In genomic region chr11:44399763-44400162, GRCm38 (mm10) we compare ENCODE assay signal across 9 mouse cellular contexts. TPM values are rescaled to one million over a fixed set of nuclear protein-coding genes. Genes with fewer than 3 reads are reported as not detected.
A peak's percentile ranks its signal among the peaks of the same experiment; 100 is the strongest.
DNase-seq lines count a peak whose midpoint lies in the region; ATAC-seq and TF ChIP-seq lines count a peak whose summit lies in the region.
"Had no signal": no experiment of that assay in that cellular context is flagged by ENCODE, and none has a peak within 500 bp of the region (broad histone marks: within the 10 kb centered on the region; RNA-seq: fewer than 3 reads in every experiment).

TSS of gene Il12b (plus strand) at chr11:44400063.

- peaks cover 5% of the 10 kb centered on the region; the same call in 1 of the 2 replicates for H3K27me3 ChIP-seq in forebrain, embryonic 10.5 days (ENCODE audit: poor library complexity, severe bottlenecking)
- H3K27me3 ChIP-seq in intestine, embryonic 15.5 days (replicated peaks): no peaks in the 10 kb centered on the region
- H3K27me3 ChIP-seq in myocyte (ENCODE audit: control insufficient read depth, insufficient read depth, insufficient read length): no peaks in the 10 kb centered on the region

- DNase-seq in layer of hippocampus, adult 2 months (ENCODE audit: low spot score in 2 of 2): no peak
- no peak for DNase-seq in layer of hippocampus, postnatal 14 days (ENCODE audit: low spot score in 2 of 2)
- DNase-seq in forebrain, embryonic 10.5 days (ENCODE audit: extremely low spot score, low spot score): no peak
- no peak for DNase-seq in embryo, embryonic 10.5 days (ENCODE audit: low spot score)
- no peak for DNase-seq in urinary bladder, postnatal 14 days (ENCODE audit: low spot score)
- no peak for DNase-seq in left cerebral cortex, postnatal 14 days (ENCODE audit: low spot score in 2 of 2)
- DNase-seq: cerebellum, adult 2 months had no signal

- peak within 1 kb of the TSS; percentile 37; the same call in 1 of the 2 replicates for H3K9ac ChIP-seq in intestine, embryonic 15.5 days

- peak within 1 kb of the TSS; percentile 72 for H3K4me2 ChIP-seq in intestine, embryonic 15.5 days (replicated peaks)
- H3K4me2 ChIP-seq in myocyte (ENCODE audit: low read depth): peak within 1 kb of the TSS; percentile 60

- H3K79me2 ChIP-seq in myocyte (ENCODE audit: control insufficient read depth, insufficient read depth): no peaks in the 10 kb centered on the region

- H3K4me1 ChIP-seq in forebrain, embryonic 10.5 days: peaks cover 4% of the 10 kb centered on the region; the same call in 1 of the 2 replicates
- H3K4me1 ChIP-seq in intestine, embryonic 15.5 days (replicated peaks): no peaks in the 10 kb centered on the region

- H3ac ChIP-seq in myocyte (ENCODE audit: control insufficient read depth, insufficient read length): no peak within 1 kb of the TSS

- intact Hi-C loops in left cerebral cortex, postnatal 14 days (cut with DNase I): loop anchor here (2.0 kb wide), 1 partner anchor 51 kb away; no protein-coding TSS in a partner anchor

- ATAC-seq in intestine, embryonic 15.5 days: no peak

- no peaks in the 10 kb centered on the region for H3K9me3 ChIP-seq in forebrain, embryonic 10.5 days
- no peaks in the 10 kb centered on the region for H3K9me3 ChIP-seq in intestine, embryonic 15.5 days

- peak within 1 kb of the TSS; percentile 27; the same call in 1 of the 2 replicates for H3K4me3 ChIP-seq in layer of hippocampus, adult 2 months
- H3K4me3 ChIP-seq in forebrain, embryonic 10.5 days: peak within 1 kb of the TSS; percentile 52
- peak within 1 kb of the TSS; percentile 33 for H3K4me3 ChIP-seq in intestine, embryonic 15.5 days (replicated peaks)
- no peak within 1 kb of the TSS for H3K4me3 ChIP-seq in myocyte

- TF ChIP-seq POLR2A in myocyte (IDR thresholded peaks at IDR 0.05; ENCODE audit: insufficient read length, low read depth): no peak

- 76% methylated on average over 6 of the region's 6 CpGs for WGBS in forebrain, embryonic 10.5 days
- WGBS in intestine, embryonic 15.5 days: 75% methylated on average over 6 of the region's 6 CpGs

- H3K27ac ChIP-seq in layer of hippocampus, adult 2 months: no peak within 1 kb of the TSS
- peak within 1 kb of the TSS; percentile 81 for H3K27ac ChIP-seq in forebrain, embryonic 10.5 days
- H3K27ac ChIP-seq in intestine, embryonic 15.5 days: no peak within 1 kb of the TSS

- TF ChIP-seq CTCF in layer of hippocampus, adult 2 months (conservative IDR thresholded peaks at IDR 0.05): no peak

- H3K36me3 ChIP-seq in forebrain, embryonic 10.5 days (replicated peaks): no peaks in the 10 kb centered on the region
- no peaks in the 10 kb centered on the region for H3K36me3 ChIP-seq in intestine, embryonic 15.5 days
- H3K36me3 ChIP-seq in myocyte (ENCODE audit: control insufficient read depth, insufficient read depth): no peaks in the 10 kb centered on the region

TF ChIP-seq in myocyte, 11 proteins besides CTCF, POLR2A, EP300 and RAD21:
- no peak for TF ChIP-seq POLR2AphosphoS2 (IDR thresholded peaks at IDR 0.05; ENCODE audit: insufficient read length, low read depth)
- TF ChIP-seq TCF3 (IDR thresholded peaks at IDR 0.05; ENCODE audit: insufficient read length, low read depth): no peak
- no peak for TF ChIP-seq CEBPB (IDR thresholded peaks at IDR 0.05; ENCODE audit: insufficient read depth, poor library complexity, severe bottlenecking)
- TF ChIP-seq MYOG (IDR thresholded peaks at IDR 0.05; ENCODE audit: control insufficient read depth in 1 of 3, insufficient read depth in 1 of 3, insufficient read length in 2 of 3, low read depth in 2 of 3): no peak
- TF ChIP-seq MYOD1 (IDR thresholded peaks at IDR 0.05; ENCODE audit: control insufficient read depth in 1 of 3, insufficient read length in 2 of 3, low read depth in 2 of 3): no peak
- TF ChIP-seq TCF12 (IDR thresholded peaks at IDR 0.05; ENCODE audit: insufficient read depth, poor library complexity, severe bottlenecking): no peak
- TF ChIP-seq MAX (IDR thresholded peaks at IDR 0.05; ENCODE audit: low read depth): no peak
- TF ChIP-seq E2F4 (IDR thresholded peaks at IDR 0.05; ENCODE audit: insufficient read depth): no peak
- no peak for TF ChIP-seq REST (IDR thresholded peaks at IDR 0.05; ENCODE audit: insufficient read depth, insufficient read length)
- no peak for TF ChIP-seq SRF (IDR thresholded peaks at IDR 0.05; ENCODE audit: control insufficient read depth, insufficient read length, low read depth)
- no peak for TF ChIP-seq USF1 (IDR thresholded peaks at IDR 0.05; ENCODE audit: low read depth)

RNA-seq across cellular contexts. Expression of gene Il12b, which starts in this region (rescaled TPM):
- not detected for total RNA-seq in layer of hippocampus, adult 2 months (2021)
- not detected for total RNA-seq in layer of hippocampus, postnatal 14 days (2021)
- not detected in 2 replicates for polyA plus RNA-seq in forebrain, embryonic 10.5 days (2016; fragmentation: Nextera tagmentation; extraction: Ambion mirVana)
- not detected in 2 replicates for polyA plus RNA-seq in intestine, embryonic 15.5 days (2015; fragmentation: Nextera tagmentation; extraction: Ambion mirVana)
- polyA plus RNA-seq in myocyte (2012; fragmentation: generic; extraction: Trizol): not detected
- not detected for total RNA-seq in left cerebral cortex, postnatal 14 days (2021)
- polyA plus RNA-seq: cerebellum, adult 2 months had no signal
